Mouse (Mus musculus) heart, postnatal 0 days (tissue): ENCODE data around the gene Ctdsp1.

Experiments
- CTCF ChIP-seq: IDR thresholded peaks from 2 replicates; pipeline ENCODE4 v1.5.1; 2016; ENCODE audit warnings: antibody characterized with exemption, control low read depth, low read depth
- EP300 ChIP-seq: IDR thresholded peaks from 2 replicates; pipeline ENCODE4 v1.6.1; 2016; ENCODE audit warnings: antibody characterized with exemption, low read depth

- TF ChIP-seq CTCF = no peak
- no peak for TF ChIP-seq EP300
Observed at GRCm38 (mm10) chr1:74408589-74409504, 17.5 kb downstream of the Ctdsp1 start, which contains the start of gene Vil1.
